Mouse (Mus musculus) lung, postnatal 0 days (tissue): Measurements from ENCODE around the gene Fbxw7. TPM values are rescaled to one million over a fixed set of nuclear protein-coding genes. Genes with fewer than 3 reads are reported as not detected.

Experiments used
- ATAC-seq: fragments of 200-750 bp; cut with Nextera tagmentation; 2 replicates; pipeline ENCODE4 v1.8.0; 2017; ENCODE audit warnings: moderate library complexity
- DNase-seq: peaks from one replicate; pipeline ENCODE4 v3.0.0-alpha.2; 2016; ENCODE audit warnings: low spot score
- H3K27ac ChIP-seq: fragments of 300-500 bp; sonication (generic); 2 replicates; pipeline ENCODE4 v1.5.1; 2014; ENCODE audit warnings: antibody characterized with exemption, mild to moderate bottlenecking, low read length, mixed read lengths
- H3K27me3 ChIP-seq: fragments of 300-500 bp; sonication (generic); replicated peaks from 2 replicates; pipeline ENCODE4 v1.6.1; 2014; ENCODE audit warnings: low read length, mixed read lengths; ENCODE audit not compliant: insufficient read depth
- H3K36me3 ChIP-seq: fragments of 300-500 bp; sonication (generic); 2 replicates; pipeline ENCODE4 v1.6.1; 2014; ENCODE audit warnings: low read length, mixed read lengths; ENCODE audit not compliant: insufficient read depth
- H3K4me1 ChIP-seq: fragments of 300-500 bp; sonication (generic); 2 replicates; pipeline ENCODE4 v1.6.1; 2014; ENCODE audit warnings: antibody characterized with exemption, low read depth, low read length, mixed read lengths; ENCODE audit not compliant: insufficient read depth
- H3K4me2 ChIP-seq: fragments of 300-500 bp; sonication (generic); replicated peaks from 2 replicates; pipeline ENCODE4 v1.6.1; 2014; ENCODE audit warnings: low read depth, mild to moderate bottlenecking, low read length, moderate library complexity, mixed read lengths
- H3K4me3 ChIP-seq: fragments of 300-500 bp; sonication (generic); 2 replicates; pipeline ENCODE4 v1.5.1; 2014; ENCODE audit warnings: low read depth, low read length
- H3K9ac ChIP-seq: fragments of 300-500 bp; sonication (generic); replicated peaks from 2 replicates; pipeline ENCODE4 v1.6.1; 2014; ENCODE audit warnings: low read depth, mild to moderate bottlenecking
- H3K9me3 ChIP-seq: fragments of 300-500 bp; sonication (generic); 2 replicates; pipeline ENCODE4 v1.6.1; 2016; ENCODE audit warnings: low read length, mixed read lengths
- CTCF ChIP-seq: IDR thresholded peaks from 2 replicates; pipeline ENCODE4 v1.5.1; 2016; ENCODE audit warnings: antibody characterized with exemption, mild to moderate bottlenecking
- EP300 ChIP-seq: IDR thresholded peaks from 2 replicates; pipeline ENCODE4 v1.6.1; 2016; ENCODE audit warnings: antibody characterized with exemption, mild to moderate bottlenecking, control low read depth
- WGBS: fragments of 180-500 bp; shearing (Covaris S2); extraction: QIAGEN DNeasy Blood & Tissue Kit; methylation state at CpG from one replicate; pipeline ENCODE4 v1.1.7; 2014; 5-methylcytosine and 5-hydroxymethylcytosine counted together
- polyA plus RNA-seq: library from polyadenylated mRNA; unstranded; fragments of >200 nt; fragmentation: Nextera tagmentation; extraction: Ambion mirVana; gene quantifications from 2 replicates; pipeline ENCODE4 v1.2.1, GENCODE M21; 2015

Gene Fbxw7
- polyA plus RNA-seq, 1 experiment from 2014 or later = 8.2 TPM

- TF ChIP-seq EP300 = no peak
- TF ChIP-seq CTCF = no peak
- ATAC-seq = no peak
- Histone ChIP-seq H3K9ac (no peak overlapping the region), H3K27ac (no peak overlapping the region), H3K36me3 (peaks cover under 1% of the 10 kb centered on the region; the same call in 1 of the 2 replicates), H3K9me3 (no peaks in the 10 kb centered on the region), H3K4me3 (no peak overlapping the region), H3K4me1 (no peaks in the 10 kb centered on the region), H3K4me2 (no peak overlapping the region), H3K27me3 (no peaks in the 10 kb centered on the region)
- WGBS = 88% methylated on average over 2 of the region's 2 CpGs
- DNase-seq = no peak
Observed at GRCm38 (mm10) chr3:84972881-84973280, 157.8 kb downstream of the Fbxw7 start.

GRCm38 (mm10) chr3:84974193-84974592 is 159.1 kb downstream of the Fbxw7 start:
- Histone ChIP-seq H3K4me2 (no peak overlapping the region), H3K4me1 (no peaks in the 10 kb centered on the region), H3K9me3 (no peaks in the 10 kb centered on the region), H3K27me3 (no peaks in the 10 kb centered on the region), H3K36me3 (no peaks in the 10 kb centered on the region; the same call in 1 of the 2 replicates), H3K9ac (no peak overlapping the region), H3K27ac (no peak overlapping the region), H3K4me3 (no peak overlapping the region)
- ATAC-seq (no peak), DNase-seq (no peak)
- TF ChIP-seq CTCF (no peak), EP300 (no peak)
- 93% methylated on average over 9 of the region's 9 CpGs for WGBS

GRCm38 (mm10) chr3:84978676-84979075 is 163.6 kb downstream of the Fbxw7 start:
- no peak for DNase-seq
- H3K27ac ChIP-seq = no peak overlapping the region
- TF ChIP-seq CTCF = no peak
- TF ChIP-seq EP300 = no peak
- H3K9ac ChIP-seq = no peak overlapping the region
- no peaks in the 10 kb centered on the region for H3K36me3 ChIP-seq
- H3K27me3 ChIP-seq = no peaks in the 10 kb centered on the region
- no peak for ATAC-seq
- H3K4me3 ChIP-seq = no peak overlapping the region
- H3K9me3 ChIP-seq = no peaks in the 10 kb centered on the region
- no peak overlapping the region for H3K4me2 ChIP-seq
- WGBS = 89% methylated on average over 11 of the region's 11 CpGs
- H3K4me1 ChIP-seq = no peaks in the 10 kb centered on the region

- no peak for ATAC-seq
- no peak overlapping the region for H3K27ac ChIP-seq
Observed at GRCm38 (mm10) chr3:84980158-84980557, 165.1 kb downstream of the Fbxw7 start.

GRCm38 (mm10) chr3:84982688-84983087 is 167.6 kb downstream of the Fbxw7 start:
- no peak for DNase-seq
- no peak overlapping the region for H3K4me3 ChIP-seq
- H3K4me1 ChIP-seq = no peaks in the 10 kb centered on the region
- 16% methylated on average over 4 of the region's 4 CpGs for WGBS
- no peak overlapping the region for H3K27ac ChIP-seq
- no peaks in the 10 kb centered on the region for H3K27me3 ChIP-seq
- no peak for ATAC-seq
- H3K36me3 ChIP-seq = no peaks in the 10 kb centered on the region
- H3K9me3 ChIP-seq = no peaks in the 10 kb centered on the region
- H3K4me2 ChIP-seq = no peak overlapping the region
- no peak overlapping the region for H3K9ac ChIP-seq
- no peak for TF ChIP-seq EP300
- no peak for TF ChIP-seq CTCF

More at GRCm38 (mm10) chr3:84980158-84980557, 165.1 kb downstream of the Fbxw7 start:
- H3K9ac ChIP-seq = no peak overlapping the region
- no peak overlapping the region for H3K4me2 ChIP-seq
- H3K9me3 ChIP-seq = no peaks in the 10 kb centered on the region
- no peak for DNase-seq
- 92% methylated on average over 2 of the region's 2 CpGs for WGBS
- no peaks in the 10 kb centered on the region for H3K36me3 ChIP-seq
- H3K27me3 ChIP-seq = no peaks in the 10 kb centered on the region
- H3K4me3 ChIP-seq = no peak overlapping the region
- H3K4me1 ChIP-seq = no peaks in the 10 kb centered on the region
- no peak for TF ChIP-seq EP300
- no peak for TF ChIP-seq CTCF

- H3K36me3 ChIP-seq = no peaks in the 10 kb centered on the region
- no peaks in the 10 kb centered on the region for H3K9me3 ChIP-seq
- no peaks in the 10 kb centered on the region for H3K4me1 ChIP-seq
- no peak overlapping the region for H3K4me2 ChIP-seq
- ATAC-seq (no peak), DNase-seq (no peak)
- no peaks in the 10 kb centered on the region for H3K27me3 ChIP-seq
- no peak overlapping the region for H3K9ac ChIP-seq
- H3K27ac ChIP-seq = no peak overlapping the region
- TF ChIP-seq EP300 = no peak
- TF ChIP-seq CTCF = no peak
- 80% methylated on average over 8 of the region's 8 CpGs for WGBS
- no peak overlapping the region for H3K4me3 ChIP-seq
Observed at GRCm38 (mm10) chr3:84985121-84985625, 170.1 kb downstream of the Fbxw7 start.

- 82% methylated on average over 4 of the region's 4 CpGs for WGBS
- no peak for ATAC-seq
Observed at GRCm38 (mm10) chr3:84988880-84989279, 173.8 kb downstream of the Fbxw7 start.

More at GRCm38 (mm10) chr3:84988880-84989279, 173.8 kb downstream of the Fbxw7 start:
- Histone ChIP-seq H3K27ac (no peak overlapping the region), H3K9ac (no peak overlapping the region), H3K27me3 (no peaks in the 10 kb centered on the region), H3K4me2 (no peak overlapping the region), H3K36me3 (no peaks in the 10 kb centered on the region), H3K9me3 (no peaks in the 10 kb centered on the region), H3K4me1 (no peaks in the 10 kb centered on the region), H3K4me3 (no peak overlapping the region)
- DNase-seq = no peak
- TF ChIP-seq CTCF = no peak
- no peak for TF ChIP-seq EP300
